Mouse (Mus musculus) left cerebral cortex, postnatal 25 days (tissue): ENCODE measurements around the gene Hacd1. TPM values are rescaled to one million over a fixed set of nuclear protein-coding genes. Genes with fewer than 3 reads are reported as not detected.
"Not testable (repeated sequence)": the region's sequence is repeated elsewhere in the genome, so short reads cannot be mapped to it uniquely, and the experiment has no call there.

Experiments
- DNase-seq, 2 experiments: peaks; one replicate each; pipeline ENCODE4 v3.0.0; 2022; ENCODE audit warnings: low spot score in 2 of 2, mixed read lengths in 1 of 2
- intact Hi-C: fragments of 180-260 bp; cut with DNase I; formaldehyde crosslinking; loops from one replicate; pipeline ENCODE4 v1.15.1; 2025
- total RNA-seq, 2 experiments: library from RNA; stranded (reverse); gene quantifications; 2 replicates each; pipeline ENCODE4 v1.2.3; 2021

Gene Hacd1
- total RNA-seq: 10 to 100 TPM; 18.6 to 23.3 TPM

GRCm38 (mm10) chr2:14055566-14056331 lies at the start of gene Hacd1:
TSS of gene Hacd1 (minus strand) at chr2:14056135.
- peak; percentile 80 to 84 for DNase-seq
- intact Hi-C loops: loop anchor here (10.0 kb wide), 1 partner anchor 781 kb away; the partner anchor contains the start of gene Rsu1

DNA sequence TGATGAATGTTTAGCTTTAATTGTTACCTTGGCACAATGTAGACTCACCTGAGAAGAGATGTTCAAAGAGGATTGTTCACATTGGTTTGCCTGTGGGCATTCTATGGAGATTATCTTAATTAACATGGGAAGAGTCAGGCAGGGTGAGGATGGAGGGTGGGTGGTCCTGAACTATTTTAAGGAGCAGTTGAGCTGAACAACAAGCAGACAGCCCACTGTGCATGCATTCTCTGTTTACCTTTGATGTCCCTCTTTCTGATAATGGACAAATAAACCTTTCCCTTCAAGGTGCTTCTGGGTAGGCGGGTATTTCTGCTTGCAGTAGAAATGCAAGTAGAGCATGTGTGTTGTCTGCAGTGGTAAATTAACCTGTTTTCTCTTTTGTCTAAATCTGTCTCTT lies 48.0 kb upstream of the Hacd1 start:
- DNase-seq: no peak
- intact Hi-C loops: no loop called here

DNA sequence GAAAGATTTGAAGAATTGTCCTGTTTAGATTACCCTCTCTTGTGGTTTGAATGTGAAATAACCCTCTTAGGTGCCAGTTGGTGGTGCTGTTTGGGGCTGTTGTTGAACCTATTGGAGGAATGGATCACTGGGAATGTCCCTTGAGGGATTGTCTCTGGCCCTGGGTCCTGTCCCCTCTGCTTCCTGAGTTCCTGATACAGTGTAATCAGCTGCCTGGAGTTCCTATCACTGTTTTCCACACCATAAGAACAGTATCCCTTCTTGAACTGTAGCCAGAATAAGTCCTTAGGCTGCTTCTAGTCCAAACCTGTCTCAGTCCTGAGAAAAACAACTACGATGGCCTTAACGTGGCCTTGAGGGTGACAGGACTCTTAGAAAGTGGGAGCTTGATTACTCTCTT lies 46.7 kb upstream of the Hacd1 start:
- no peak for DNase-seq
- intact Hi-C loops: no loop called here

GRCm38 (mm10) chr2:14100533-14100932 lies 44.6 kb upstream of the Hacd1 start:
- intact Hi-C loops: no loop called here
- DNase-seq: no peak

- DNase-seq, intact Hi-C loops: not testable (repeated sequence)
These were observed 22.6 kb upstream of the Hacd1 start for GRCm38 (mm10) chr2:14078527-14078926.

DNA sequence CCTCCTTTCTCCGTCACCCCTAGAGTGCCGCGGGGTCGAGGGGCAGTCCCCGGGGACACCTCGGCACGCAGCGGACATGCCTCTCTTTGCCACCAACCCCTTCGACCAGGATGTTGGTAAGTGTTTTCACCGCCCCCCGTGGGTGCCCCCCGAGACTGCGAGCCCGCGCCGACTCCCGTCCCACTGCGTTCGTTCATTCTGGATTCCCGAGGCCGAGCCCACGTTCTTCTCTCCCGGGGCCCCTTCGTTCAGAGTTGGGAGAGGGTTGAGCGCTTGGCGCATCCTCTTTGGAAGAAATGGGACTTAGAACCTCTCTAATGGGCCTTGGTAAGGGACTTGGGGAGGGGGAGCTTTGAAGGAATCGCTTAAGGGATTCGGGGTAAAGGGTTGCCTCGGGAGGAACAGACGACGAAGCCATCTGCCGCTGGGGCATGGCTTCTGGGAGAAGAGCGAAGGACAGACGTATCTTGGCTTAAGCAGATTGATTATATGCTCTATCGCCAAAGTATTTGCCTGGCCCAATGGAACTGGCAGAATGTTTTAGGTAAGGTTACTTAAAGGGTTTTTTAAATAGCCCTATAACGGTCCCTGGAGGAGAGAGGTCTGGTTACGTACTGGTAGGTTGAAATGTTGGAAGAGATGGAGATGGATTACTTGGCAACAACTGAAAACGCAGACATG lies 18.4 kb upstream of the Hacd1 start:
- peak in 1 of 2 experiments; percentile 10 for DNase-seq
- intact Hi-C loops: no loop called here

- intact Hi-C loops: no loop called here
- DNase-seq: peak; percentile 90 to 93
These were observed 17.7 kb upstream of the Hacd1 start, which contains the start of gene Stam for GRCm38 (mm10) chr2:14073362-14074220. TSS of gene Stam (plus strand) at chr2:14074098.

- DNase-seq: no peak
- intact Hi-C loops: no loop called here
These were observed 17.1 kb upstream of the Hacd1 start for GRCm38 (mm10) chr2:14073008-14073361.

GRCm38 (mm10) chr2:14070466-14070865 lies 14.5 kb upstream of the Hacd1 start:
- DNase-seq: peak in 1 of 2 experiments; percentile 27
- intact Hi-C loops: no loop called here

- intact Hi-C loops: no loop called here
- no peak for DNase-seq
These were observed 13.1 kb upstream of the Hacd1 start for GRCm38 (mm10) chr2:14069027-14069426.

- DNase-seq: no peak
- intact Hi-C loops: no loop called here
These were observed 10.0 kb upstream of the Hacd1 start for GRCm38 (mm10) chr2:14065704-14066650.

DNA sequence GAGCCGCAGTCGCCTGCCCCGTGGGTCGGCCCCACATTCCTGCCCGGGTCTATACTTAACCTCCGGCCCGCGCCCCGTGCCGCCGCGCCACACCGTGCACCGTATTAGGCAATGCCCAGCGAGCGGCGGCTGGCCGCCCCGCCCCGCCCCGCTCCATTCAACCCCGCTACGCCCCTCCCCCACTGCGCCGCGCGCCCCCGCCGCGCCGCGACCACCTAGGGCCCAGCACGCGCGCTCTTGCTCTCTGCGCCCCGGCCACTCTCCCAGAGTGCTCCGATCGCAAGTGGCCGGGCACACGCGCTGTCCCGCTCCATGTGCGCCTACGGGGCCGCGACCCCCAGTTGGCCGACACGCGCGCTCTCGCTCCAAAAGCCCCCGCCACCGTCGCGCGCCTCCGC lies 768 bp downstream of the Hacd1 start:
- no peak for DNase-seq
- intact Hi-C loops: loop anchor here (10.0 kb wide), 1 partner anchor 780 kb away; the partner anchor contains the start of gene Rsu1

DNA sequence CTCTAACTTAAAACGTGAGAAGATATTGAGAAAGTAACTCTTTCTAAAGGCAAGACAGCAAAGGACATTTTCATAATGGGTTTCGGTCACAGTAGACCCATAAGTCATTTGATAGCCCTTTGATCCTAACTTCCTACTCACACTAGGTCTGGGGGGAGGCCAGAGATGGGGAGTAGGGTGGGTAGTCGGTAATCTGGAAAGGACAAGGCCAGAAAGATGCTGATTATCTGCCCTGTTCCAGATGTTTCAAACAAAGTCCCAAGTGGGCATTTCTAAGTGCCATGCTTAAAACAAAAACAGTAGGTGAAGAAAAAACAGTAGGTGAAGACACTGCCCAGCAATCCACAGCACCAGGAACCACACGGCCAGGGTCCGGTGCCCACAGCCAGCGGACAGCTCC lies 1.2 kb downstream of the Hacd1 start:
- no peak for DNase-seq
- intact Hi-C loops: loop anchor here (10.0 kb wide), 1 partner anchor 780 kb away; the partner anchor contains the start of gene Rsu1

DNA sequence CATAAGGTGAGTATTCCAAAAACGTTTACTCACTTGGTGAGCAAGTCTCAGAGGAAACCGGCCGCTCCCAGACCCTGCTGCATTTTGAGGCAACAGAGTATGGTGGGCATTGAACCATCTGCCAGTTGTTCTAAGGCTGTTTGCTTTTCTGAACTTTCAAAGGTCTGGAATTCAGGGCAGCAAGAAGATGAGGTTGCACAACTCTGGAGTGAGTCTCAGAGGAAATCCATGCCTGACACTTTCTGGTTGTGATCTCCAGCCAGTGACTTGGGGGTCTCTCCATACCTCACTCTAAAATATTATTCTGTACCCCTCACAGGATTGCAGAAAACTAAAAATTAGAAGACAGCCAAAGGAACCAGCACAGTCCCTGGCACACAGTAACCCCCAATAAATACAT lies 1.8 kb downstream of the Hacd1 start:
- no peak for DNase-seq
- intact Hi-C loops: loop anchor here (10.0 kb wide), 1 partner anchor 779 kb away; the partner anchor contains the start of gene Rsu1

DNA sequence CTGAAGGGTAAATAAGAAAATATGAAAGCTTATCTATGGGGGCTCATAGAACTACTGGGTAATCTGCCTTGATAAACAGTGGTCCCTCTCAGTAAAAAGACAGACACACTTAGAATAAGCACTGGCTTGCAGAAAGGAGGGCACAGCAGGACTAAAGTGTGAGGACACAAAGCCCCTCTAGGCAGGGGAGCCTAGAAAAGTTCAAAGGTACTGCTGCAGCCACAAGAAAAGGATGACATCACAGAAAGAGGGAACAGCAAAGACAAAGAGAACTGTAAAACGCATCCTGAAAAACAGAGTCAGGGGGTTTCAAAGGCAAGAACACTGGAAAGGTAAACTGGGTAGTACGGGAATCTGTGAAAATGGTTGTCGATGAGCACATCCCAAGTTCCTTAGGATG lies 2.3 kb downstream of the Hacd1 start:
- intact Hi-C loops: loop anchor here (10.0 kb wide), 1 partner anchor 779 kb away; the partner anchor contains the start of gene Rsu1
- DNase-seq: no peak

GRCm38 (mm10) chr2:14048808-14049207 lies 7.1 kb downstream of the Hacd1 start:
- intact Hi-C loops: loop anchor here (5.0 kb wide), 3 partner anchors 103 to 653 kb away; no protein-coding TSS in a partner anchor
- no peak for DNase-seq

- intact Hi-C loops: loop anchor here (5.0 kb wide), 3 partner anchors 104 to 654 kb away; no protein-coding TSS in a partner anchor
- DNase-seq: peak; percentile 77 to 83
These were observed 7.6 kb downstream of the Hacd1 start for GRCm38 (mm10) chr2:14048381-14048780.

GRCm38 (mm10) chr2:14043577-14044170 lies 12.3 kb downstream of the Hacd1 start:
- intact Hi-C loops: no loop called here
- no peak for DNase-seq
